In the genomic region with DNA sequence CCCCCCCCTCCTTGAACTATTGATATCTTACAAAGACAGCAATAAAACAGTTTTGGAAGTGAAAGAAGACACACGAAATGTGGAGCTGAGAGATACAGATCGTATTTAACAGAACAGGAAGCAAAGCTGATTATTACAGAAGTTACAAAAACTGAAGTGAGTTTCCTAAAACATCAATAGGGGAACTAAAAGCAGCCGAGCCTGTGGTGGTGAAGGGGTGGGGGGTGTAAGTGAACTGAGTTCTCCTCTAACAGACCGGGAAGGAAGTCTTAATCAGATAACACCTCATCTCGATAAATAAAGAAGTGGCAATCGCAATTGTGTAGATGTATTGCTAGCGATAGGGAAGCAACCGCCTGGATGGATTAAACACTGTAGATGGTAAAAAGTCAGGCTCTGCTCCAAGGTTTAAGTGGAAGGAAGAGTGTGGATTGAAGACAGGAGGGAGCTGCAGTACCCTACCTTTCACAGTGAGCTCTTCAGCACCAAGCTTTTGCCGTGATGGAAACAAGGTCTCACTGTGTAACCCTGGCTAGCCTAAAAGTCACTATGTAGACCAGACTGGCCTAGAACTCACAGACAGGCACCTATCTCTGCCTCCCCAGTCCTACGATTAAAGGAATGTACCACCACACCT, we compare ENCODE assay signal across 12 mouse cellular contexts. TPM values are rescaled to one million over a fixed set of nuclear protein-coding genes. Genes with fewer than 3 reads are reported as not detected.
DNase-seq lines count a peak whose midpoint lies in the region; ATAC-seq lines count a peak whose summit lies in the region.
"Had no signal": no experiment of that assay in that cellular context is flagged by ENCODE, and none has a peak within 500 bp of the region (broad histone marks: within the 10 kb centered on the region; RNA-seq: fewer than 3 reads in every experiment).

No protein-coding gene starts in this region.

- intact Hi-C loops in heart, postnatal 14 days (cut with DNase I), result no loop called here
- intact Hi-C loops in left cerebral cortex, postnatal 25 days (cut with DNase I), result no loop called here

- no peaks in the 10 kb centered on the region for H3K27me3 ChIP-seq in heart, embryonic 16.5 days (ENCODE audit: control insufficient read depth, insufficient read depth, low read length)

- no peaks in the 10 kb centered on the region for H3K4me1 ChIP-seq in heart, embryonic 16.5 days (ENCODE audit: control insufficient read depth, insufficient read depth, low read length)

- WGBS in heart, embryonic 16.5 days, result 56% methylated on average over 10 of the region's 10 CpGs

- no peaks in the 10 kb centered on the region for H3K36me3 ChIP-seq in heart, embryonic 16.5 days (ENCODE audit: control insufficient read depth, insufficient read depth)

- no peak overlapping the region for H3K27ac ChIP-seq in heart, embryonic 16.5 days (ENCODE audit: low read length)
- H3K27ac ChIP-seq: hindbrain, postnatal 0 days had no signal

- DNase-seq in heart, postnatal 14 days, result no peak
- DNase-seq in thymus, postnatal 10 days (ENCODE audit: low spot score in 2 of 2), result peak; percentile 27 to 28
- DNase-seq in left cerebral cortex, postnatal 25 days (ENCODE audit: low spot score in 2 of 2), result no peak
- no peak for DNase-seq in c-Kit-positive CD71-positive TER-119-positive erythroid progenitor cells, embryonic 14.5 days (ENCODE audit: low spot score)
- no peak for DNase-seq in cerebellum, adult 11 months
- DNase-seq: cerebellum, adult 9-11 months; gastrocnemius, postnatal 25 days; right cerebral cortex, postnatal 4 days had no signal

- H3K9ac ChIP-seq in heart, embryonic 16.5 days (ENCODE audit: low read length), result no peak overlapping the region

- no peak for ATAC-seq in heart, embryonic 16.5 days (replicated peaks; ENCODE audit: extremely low read depth, insufficient read depth, low FRiP score)
- peak; percentile 60 for ATAC-seq in inflammation-experienced regulatory T-cells, adult 6 months
- ATAC-seq in megakaryocyte progenitor cell, adult 5-6 weeks (replicated peaks; ENCODE audit: poor library complexity), result peak; percentile 69
- ATAC-seq: hindbrain, postnatal 0 days had no signal

- H3K9me3 ChIP-seq in heart, embryonic 16.5 days (replicated peaks; ENCODE audit: control insufficient read depth, low read length), result no peaks in the 10 kb centered on the region

- H3K4me3 ChIP-seq in heart, embryonic 16.5 days (ENCODE audit: low read length), result no peak overlapping the region

- 0 out of 2 replicates have a peak overlapping the region, but pooled peaks have one; percentile 4 for H3K4me2 ChIP-seq in heart, embryonic 16.5 days (ENCODE audit: low read depth, low read length)

RNA-seq across cellular contexts. Expression of a gene that starts 31.2 kb away (rescaled TPM):
- polyA plus RNA-seq in heart, embryonic 16.5 days (2015; fragmentation: Nextera tagmentation; extraction: Ambion mirVana), result 310 and 348 TPM in 2 replicates
- 100 to 1,000 TPM; 150 to 185 TPM for total RNA-seq in heart, postnatal 14 days (2021)
- polyA plus RNA-seq in inflammation-experienced regulatory T-cells, adult 6 months (2017; shearing (Covaris generic)), result 100 to 1,000 TPM; 463 to 831 (median 493) TPM
- total RNA-seq in megakaryocyte progenitor cell, adult 5-6 weeks (2015), result 593 and 655 TPM in 2 replicates
- 974 and 976 TPM in 2 replicates for total RNA-seq in megakaryocyte progenitor cell, adult 5-6 weeks (2017)
- 100 to 1,000 TPM; 219 to 236 TPM for total RNA-seq in left cerebral cortex, postnatal 25 days (2021)

Comparison
In these comparisons a context has a peak if more than half of its experiments do, and no peak if none do; other contexts are left out.
1. DNase-seq: peak in thymus, postnatal 10 days (2 of 2); none in heart, postnatal 14 days (0 of 2), left cerebral cortex, postnatal 25 days (0 of 2), c-Kit-positive CD71-positive TER-119-positive erythroid progenitor cells, embryonic 14.5 days (single experiment) and cerebellum, adult 11 months (single experiment).